Mouse (Mus musculus) lung, adult 2 months (tissue): Measurements from ENCODE around the gene Ptprm.

Experiments
- CTCF ChIP-seq: fragments of 200-500 bp; IDR thresholded peaks from 2 replicates; pipeline ENCODE4 v1.5.1; 2011; ENCODE audit warnings: mild to moderate bottlenecking, low read length, control low read depth; ENCODE audit not compliant: insufficient read depth
- POLR2A ChIP-seq: fragments of 200-500 bp; IDR thresholded peaks from 2 replicates; pipeline ENCODE4 v1.6.1; 2011; ENCODE audit warnings: low read depth, mild to moderate bottlenecking, control low read depth, low read length, borderline replicate concordance; ENCODE audit errors: extremely low read depth

DNA sequence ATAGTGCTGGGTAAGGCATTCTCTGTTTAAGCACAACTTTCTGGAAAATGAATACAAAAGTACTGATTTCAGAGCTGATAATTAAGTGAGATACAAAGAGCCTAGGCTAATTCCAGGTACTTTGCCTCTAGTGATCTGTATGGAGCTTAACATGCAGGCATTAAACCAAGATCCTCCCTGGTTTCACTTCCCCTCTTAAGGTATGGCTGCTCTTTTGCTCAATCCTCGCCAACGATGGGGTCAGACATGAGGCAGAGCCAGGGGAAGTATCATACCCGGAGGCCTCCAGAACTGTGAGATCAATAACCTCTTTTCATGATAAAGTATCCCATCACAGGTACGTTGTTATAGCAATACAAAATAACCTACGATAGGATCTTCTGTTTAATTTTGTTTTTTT lies 5.3 kb upstream of the Ptprm start:
- TF ChIP-seq CTCF (no peak), POLR2A (no peak)
